Mouse (Mus musculus) layer of hippocampus, postnatal 14 days (tissue): ENCODE measurements at regions not wholly inside any gene's neighbourhood (a gene's known extent, or its start where the extent isn't known, plus 50 kb on each side); places are given as distances from the start of the nearest gene placed in this dataset.
A peak's percentile ranks its signal among the peaks of the same experiment; 100 is the strongest.

Source experiments
- DNase-seq, 2 experiments: peaks; one replicate each; pipeline ENCODE4 v3.0.0; 2021 to 2022; ENCODE audit warnings: low spot score in 2 of 2, mixed read lengths in 1 of 2

GRCm38 (mm10) chr16:5538836-5539510, 283.2 kb upstream of the Eef2kmt start:
- peak; percentile 46 to 71 for DNase-seq

DNA sequence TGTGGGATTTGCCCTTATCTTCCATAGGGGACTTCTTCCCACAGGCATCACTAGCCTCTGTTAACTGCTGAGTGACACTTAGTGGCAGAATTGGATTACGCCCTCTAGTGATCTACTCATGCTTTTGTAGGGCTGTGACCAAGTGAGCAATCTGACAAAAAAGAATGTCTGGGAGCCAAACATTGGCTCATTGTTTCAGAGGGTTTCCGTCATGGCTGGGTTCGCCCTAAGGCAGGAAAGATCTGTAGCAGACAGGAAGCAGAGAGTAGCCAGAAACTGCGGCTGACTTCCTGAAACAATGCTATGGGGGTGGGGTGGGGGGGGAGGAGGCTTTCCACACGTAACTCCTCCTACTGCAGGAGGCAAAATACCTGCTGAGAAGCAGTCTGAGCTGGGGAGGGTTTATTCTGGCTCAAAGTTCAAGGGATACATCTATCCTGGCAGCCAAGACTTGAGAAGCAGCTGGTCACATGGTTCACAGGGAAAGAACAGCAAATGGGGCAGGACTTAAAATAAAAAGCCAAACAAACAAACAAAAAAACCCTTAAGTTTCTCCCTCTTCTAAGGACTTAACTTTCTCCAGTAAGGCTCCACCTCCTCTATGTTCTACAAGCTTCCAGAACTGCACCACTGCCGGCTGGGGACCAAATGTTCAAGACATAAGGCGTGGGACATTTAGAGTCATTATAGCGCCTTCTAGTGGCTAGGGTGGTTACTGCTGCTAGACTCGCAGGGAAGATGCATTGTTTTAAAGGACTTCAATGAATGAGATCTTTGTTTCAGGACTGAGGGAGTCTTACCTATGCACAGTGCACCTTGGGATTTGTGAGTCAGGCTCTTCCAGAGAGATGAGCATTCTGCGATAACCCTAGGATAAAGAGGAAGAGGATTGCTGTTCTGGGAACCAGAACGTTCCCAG, 281.8 kb upstream of the Eef2kmt start:
- DNase-seq: peak in 1 of 2 experiments; percentile 47

DNA sequence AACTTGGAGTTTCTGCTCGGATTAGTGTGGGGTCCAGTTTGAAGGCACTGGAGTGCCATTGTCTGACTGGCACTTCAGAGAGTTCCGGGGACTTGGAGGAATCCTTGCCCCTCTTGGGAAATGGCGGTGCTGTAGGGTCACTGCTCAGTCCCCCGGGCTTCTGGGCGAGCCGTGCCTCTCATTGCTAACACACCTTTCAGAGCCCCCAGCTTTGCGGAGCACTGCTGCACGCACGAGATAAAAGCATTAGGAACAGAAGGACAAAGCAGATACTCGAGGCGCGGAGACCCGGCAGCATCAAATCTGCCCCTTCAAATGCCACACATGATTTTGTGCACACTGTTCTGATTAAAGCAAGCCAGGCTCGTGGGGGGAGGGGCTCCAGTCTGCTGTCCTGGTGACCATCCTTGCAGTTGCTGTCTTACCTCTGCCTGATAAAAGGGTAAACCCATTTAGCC, 280.8 kb upstream of the Eef2kmt start:
- DNase-seq: no peak

- no peak for DNase-seq
Measured at GRCm38 (mm10) chr16:5535414-5535813, 279.6 kb upstream of the Eef2kmt start.

- peak; percentile 35 to 65 for DNase-seq
Measured at GRCm38 (mm10) chr16:5534862-5535261, 279.1 kb upstream of the Eef2kmt start.

DNA sequence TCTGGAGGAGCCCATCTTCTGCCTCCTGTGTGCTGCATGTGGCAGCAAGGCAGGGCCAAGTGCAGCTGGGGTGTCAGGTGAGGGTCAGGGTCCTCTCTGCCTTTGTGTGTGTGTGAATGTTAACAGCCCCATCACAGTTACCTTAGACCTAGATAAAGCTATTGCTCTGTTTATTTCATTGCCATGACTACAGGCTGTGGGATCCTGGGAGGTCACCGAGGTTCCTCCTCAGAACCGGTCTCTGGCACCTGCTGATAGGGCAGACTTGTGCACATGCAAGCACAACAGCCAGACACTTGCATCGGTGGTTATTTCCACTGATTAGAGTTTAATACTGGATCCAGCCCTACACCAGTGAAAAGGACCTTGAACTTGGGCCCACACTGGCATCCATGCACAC, 278.6 kb upstream of the Eef2kmt start:
- no peak for DNase-seq

GRCm38 (mm10) chr16:5532281-5532680, 276.5 kb upstream of the Eef2kmt start:
- no peak for DNase-seq

DNA sequence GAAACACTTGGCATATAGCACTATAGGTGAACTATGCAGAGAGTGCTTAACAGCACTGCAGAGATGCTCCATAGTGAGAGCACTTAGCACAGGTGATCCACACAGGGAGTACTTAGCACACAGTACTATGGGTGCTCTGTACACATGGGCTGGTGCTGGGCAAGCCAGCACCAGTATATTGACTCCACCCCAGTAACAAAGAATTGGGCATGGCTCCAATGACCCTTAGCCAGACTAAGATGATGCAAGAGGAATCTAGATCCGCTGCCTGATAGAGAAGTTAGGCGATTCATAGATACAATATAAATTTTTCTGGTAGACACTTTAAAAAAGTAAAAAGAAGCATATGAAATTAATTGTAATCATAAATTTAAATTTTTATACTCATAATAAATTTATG, 274.0 kb upstream of the Eef2kmt start:
- no peak for DNase-seq

- no peak for DNase-seq
Measured at GRCm38 (mm10) chr16:5527936-5528335, 272.2 kb upstream of the Eef2kmt start.

DNA sequence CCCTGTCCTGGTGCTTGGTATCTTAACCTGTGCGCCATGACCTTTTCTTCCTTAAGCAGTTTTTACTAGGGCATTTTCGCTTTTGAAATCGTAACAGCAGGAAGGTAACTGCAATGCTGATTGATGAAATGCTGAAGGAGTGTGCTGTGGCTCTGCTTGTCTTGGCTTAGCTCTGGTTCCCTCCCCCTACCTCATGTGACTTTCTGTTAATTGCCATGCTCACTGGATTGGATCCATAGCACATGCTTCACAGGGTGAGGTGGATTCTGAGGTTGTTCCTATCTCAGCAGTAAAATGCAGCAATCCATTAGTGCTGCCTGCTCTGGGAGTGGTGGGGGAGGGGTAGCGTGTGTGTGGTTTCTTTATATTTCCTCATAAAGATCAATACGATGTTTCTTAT, 268.6 kb upstream of the Eef2kmt start:
- peak in 1 of 2 experiments; percentile 43 for DNase-seq

DNA sequence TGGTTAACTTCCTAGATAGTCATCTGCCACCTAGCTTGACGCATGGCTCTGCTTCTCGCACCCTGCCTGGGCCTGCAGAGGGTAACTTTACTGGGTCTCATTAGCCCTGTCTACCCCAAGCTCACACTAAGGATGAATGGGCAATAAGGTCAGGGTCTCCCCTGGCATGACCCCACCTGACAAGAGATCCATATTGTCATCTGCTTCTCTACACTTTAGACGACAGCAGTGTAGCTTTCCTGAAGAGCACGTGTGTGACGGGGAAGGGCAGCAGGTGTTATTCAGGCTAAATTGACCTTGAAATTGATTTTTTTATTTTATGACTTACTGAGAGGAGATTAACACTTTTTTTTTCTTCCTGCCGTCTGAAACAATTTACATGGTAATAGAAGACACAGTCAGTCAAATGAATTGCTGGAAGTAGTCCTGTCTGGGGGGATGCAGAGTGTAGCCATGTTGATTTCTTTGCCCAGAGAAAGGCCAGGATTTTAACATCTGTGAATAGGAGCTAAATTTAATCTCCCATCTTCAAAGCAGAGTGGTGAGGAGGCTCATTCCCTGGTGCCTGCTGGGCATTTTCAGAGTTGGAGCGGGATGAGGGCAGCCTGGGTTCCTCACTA, 267.7 kb upstream of the Eef2kmt start:
- no peak for DNase-seq

DNA sequence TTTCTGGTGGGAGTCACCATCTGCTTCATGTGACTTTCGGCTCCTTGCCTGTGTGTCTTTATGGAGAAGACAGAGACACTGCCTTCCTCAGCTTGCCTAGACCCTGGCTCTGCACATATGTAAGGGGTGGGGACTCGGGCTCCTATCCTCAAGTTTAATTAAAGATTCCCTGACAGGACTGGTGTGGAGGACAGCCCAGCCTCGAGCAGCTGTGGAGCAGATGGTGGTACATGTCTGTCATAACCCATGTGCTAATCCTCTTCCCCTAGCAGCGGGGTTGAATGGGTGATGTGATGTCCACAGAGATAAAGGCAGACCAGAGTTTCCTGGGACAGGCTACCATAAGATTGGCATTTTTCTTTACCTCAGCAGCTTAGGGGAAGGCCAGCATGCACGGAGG, 262.0 kb upstream of the Eef2kmt start:
- no peak for DNase-seq

DNA sequence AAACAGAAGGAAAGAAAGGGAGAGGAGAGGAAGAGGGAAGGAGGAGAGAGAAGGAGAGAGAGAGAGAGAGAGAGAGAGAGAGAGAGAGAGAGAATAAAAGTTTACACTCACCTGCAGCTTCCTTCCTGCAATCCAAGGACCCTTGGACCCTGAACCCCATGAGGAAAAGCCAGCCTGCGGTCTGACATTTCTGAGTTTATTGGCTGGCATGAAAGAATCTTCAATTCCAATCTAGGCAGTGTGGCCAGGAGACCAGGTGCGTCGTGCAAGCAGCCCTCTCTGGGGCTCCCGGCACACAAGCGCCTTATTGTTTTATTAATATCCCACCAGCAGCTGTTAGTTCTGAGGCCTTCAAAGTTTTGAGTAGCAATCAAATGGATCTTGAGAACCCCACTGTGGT, 260.1 kb upstream of the Eef2kmt start:
- no peak for DNase-seq

GRCm38 (mm10) chr16:5507261-5507660, 251.5 kb upstream of the Eef2kmt start:
- peak in 1 of 2 experiments; percentile 71 for DNase-seq

- peak in 1 of 2 experiments; percentile 53 for DNase-seq
Measured at GRCm38 (mm10) chr16:5501961-5502360, 246.2 kb upstream of the Eef2kmt start.

DNA sequence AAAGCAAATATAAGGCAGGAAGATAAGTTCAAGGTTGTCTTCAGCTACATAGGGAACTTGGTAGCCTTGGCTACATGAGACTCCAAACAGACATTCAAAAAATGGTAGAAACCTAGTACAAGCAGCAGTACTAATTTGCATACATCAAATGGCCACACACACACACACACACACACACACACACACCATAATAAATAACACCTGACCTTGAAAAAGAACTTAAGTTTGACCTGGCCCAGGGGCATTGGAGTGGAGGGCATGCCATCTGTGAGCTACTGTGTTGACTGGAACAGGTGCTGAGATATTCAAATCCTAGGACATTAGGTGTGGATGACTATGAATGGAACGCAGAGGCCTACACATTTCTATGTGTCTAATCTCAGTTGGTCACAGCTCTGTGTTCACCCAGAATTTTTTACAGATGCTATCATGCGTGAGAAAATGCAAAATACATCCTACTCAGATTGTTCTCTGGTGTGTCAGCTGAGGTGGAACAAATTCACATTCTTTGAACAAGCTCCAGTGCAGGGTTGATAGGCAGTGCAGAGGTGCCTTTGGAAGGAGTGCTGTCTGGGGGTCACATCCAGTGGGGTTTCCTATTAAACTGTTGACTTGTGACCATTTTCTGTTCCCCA, 240.4 kb upstream of the Eef2kmt start:
- DNase-seq: no peak

DNA sequence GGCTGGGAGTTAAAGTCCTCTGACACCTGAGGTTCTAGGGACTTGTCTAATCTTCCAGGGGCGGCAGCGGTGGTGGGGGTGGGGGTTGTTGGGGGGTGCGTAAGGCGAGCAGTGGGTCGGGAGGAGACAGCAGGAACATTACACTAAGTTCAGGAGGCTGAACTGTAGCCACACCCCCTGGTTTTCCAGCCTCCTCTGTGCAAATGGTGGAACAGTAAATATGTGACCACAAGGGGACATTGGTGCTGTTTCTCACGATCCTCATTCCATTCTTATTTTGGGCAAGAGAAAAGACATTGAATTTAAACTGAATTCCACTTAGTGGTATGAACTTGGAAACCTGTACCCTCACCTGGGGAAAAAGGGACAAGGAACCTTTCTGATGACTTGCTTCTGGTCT, 237.6 kb upstream of the Eef2kmt start:
- no peak for DNase-seq

- DNase-seq: no peak
Measured at GRCm38 (mm10) chr16:5487259-5487658, 231.5 kb upstream of the Eef2kmt start.

DNA sequence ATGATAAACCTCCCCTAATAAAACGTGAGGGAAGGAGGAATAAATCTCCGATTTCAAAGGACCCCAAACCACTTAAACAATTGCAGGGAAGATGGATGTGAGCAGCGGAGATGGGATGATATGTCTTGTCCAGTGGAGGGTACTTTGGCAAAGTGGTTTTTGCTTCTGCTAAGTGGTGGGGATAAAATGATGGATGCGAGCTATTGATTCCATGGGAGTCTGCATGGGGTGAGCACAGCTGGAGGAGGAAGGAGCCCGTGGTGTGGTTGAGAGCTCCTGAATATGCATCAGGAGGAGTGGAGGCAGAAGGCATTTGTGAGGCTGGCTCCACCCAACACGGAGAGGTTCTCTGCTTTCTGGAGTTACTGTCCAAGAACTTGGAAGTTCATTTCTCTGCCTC, 227.6 kb upstream of the Eef2kmt start:
- no peak for DNase-seq

- DNase-seq: no peak
Measured at GRCm38 (mm10) chr16:5480148-5480547, 224.4 kb upstream of the Eef2kmt start.

- DNase-seq: no peak
Measured at GRCm38 (mm10) chr16:5478970-5479369, 223.2 kb upstream of the Eef2kmt start.
